Mouse (Mus musculus) CH12.LX (cell line): Measurements from ENCODE around the gene Kcnk7. TPM values are rescaled to one million over a fixed set of nuclear protein-coding genes. Genes with fewer than 3 reads are reported as not detected.

Source experiments
- DNase-seq: peaks from one replicate; pipeline ENCODE4 v3.0.0-alpha.2; 2013; ENCODE audit errors: extremely low read depth
- H3K27ac ChIP-seq: 2 replicates; pipeline ENCODE4 v1.5.1; 2012; ENCODE audit warnings: low read depth, mild to moderate bottlenecking, control low read depth, moderate library complexity; ENCODE audit not compliant: insufficient read depth
- H3K27me3 ChIP-seq: replicated peaks from 2 replicates; pipeline ENCODE3; 2012; ENCODE audit warnings: inconsistent platforms
- H3K36me3 ChIP-seq, 2 experiments: replicated peaks in 1 of 2; 2 replicates each; pipeline versions ENCODE3 to v1.6.1; 2012; ENCODE audit warnings: inconsistent platforms in 1 of 2, low read length in 1 of 2, mild to moderate bottlenecking in 1 of 2, mixed read lengths in 1 of 2, moderate library complexity in 1 of 2; ENCODE audit not compliant: control insufficient read depth in 1 of 2, insufficient read depth in 1 of 2
- H3K4me1 ChIP-seq, 2 experiments: 2 replicates each; pipeline ENCODE4 v1.6.1; 2012; ENCODE audit warnings: inconsistent platforms in 1 of 2, moderate library complexity in 1 of 2; ENCODE audit not compliant: insufficient read depth in 2 of 2, control insufficient read depth in 1 of 2
- H3K4me2 ChIP-seq: 2 replicates; pipeline ENCODE4 v1.6.1; 2012; ENCODE audit warnings: low read depth, mild to moderate bottlenecking, control low read depth; ENCODE audit not compliant: poor library complexity, insufficient read depth, severe bottlenecking
- H3K4me3 ChIP-seq, 3 experiments: fragments of 150-350 bp in 1 of 3; sonication (generic) in 1 of 3; replicated peaks in 1 of 3; 2 replicates each; pipeline versions ENCODE3 to v1.5.1; 2011 to 2012; ENCODE audit warnings: low read depth in 2 of 3, low read length in 2 of 3, mild to moderate bottlenecking in 2 of 3, moderate library complexity in 2 of 3, control low read depth in 1 of 3, improper control_type of control experiment in 1 of 3, inconsistent platforms in 1 of 3, mixed read lengths in 1 of 3; ENCODE audit not compliant: poor library complexity in 1 of 3
- H3K79me2 ChIP-seq: replicated peaks from 2 replicates; pipeline ENCODE4 v1.6.1; 2012; ENCODE audit warnings: mild to moderate bottlenecking, moderate library complexity; ENCODE audit not compliant: control insufficient read depth, poor library complexity, insufficient read depth, severe bottlenecking; ENCODE audit errors: extremely low read depth
- H3K9ac ChIP-seq: 2 replicates; pipeline ENCODE4 v1.6.1; 2012; ENCODE audit warnings: low read depth, mild to moderate bottlenecking, control low read depth, moderate library complexity; ENCODE audit not compliant: insufficient read depth
- H3K9me3 ChIP-seq: replicated peaks from 2 replicates; pipeline ENCODE3; 2012; ENCODE audit warnings: low read length, inconsistent platforms, mixed read lengths
- BHLHE40 ChIP-seq: IDR thresholded peaks from 2 replicates; pipeline ENCODE4 v1.6.1; 2011; ENCODE audit warnings: mild to moderate bottlenecking, low read depth, low read length, improper control_type of control experiment
- EP300 ChIP-seq: IDR thresholded peaks from 2 replicates; pipeline ENCODE4 v1.6.1; 2011; ENCODE audit warnings: low read length, improper control_type of control experiment
- GABPA ChIP-seq: IDR thresholded peaks from 2 replicates; pipeline ENCODE4 v1.6.1; 2012; ENCODE audit warnings: low read depth, low read length, improper control_type of control experiment, inconsistent platforms; ENCODE audit not compliant: insufficient replicate concordance
- HCFC1 ChIP-seq: IDR thresholded peaks from 2 replicates; pipeline ENCODE4 v1.6.1; 2012; ENCODE audit warnings: low read depth, mild to moderate bottlenecking, inconsistent platforms, low read length, improper control_type of control experiment
- MAX ChIP-seq: IDR thresholded peaks from 2 replicates; pipeline ENCODE4 v1.6.1; 2011; ENCODE audit warnings: low read length, improper control_type of control experiment
- MAZ ChIP-seq: IDR thresholded peaks from 2 replicates; pipeline ENCODE4 v1.6.1; 2012; ENCODE audit warnings: low read depth, mild to moderate bottlenecking, inconsistent platforms, low read length, improper control_type of control experiment, moderate library complexity
- MXI1 ChIP-seq: IDR thresholded peaks from 2 replicates; pipeline ENCODE4 v1.6.1; 2011; ENCODE audit warnings: mild to moderate bottlenecking, low read depth, low read length, improper control_type of control experiment
- MYC ChIP-seq: IDR thresholded peaks from 2 replicates; pipeline ENCODE4 v1.6.1; 2011; ENCODE audit warnings: low read depth, mild to moderate bottlenecking, improper control_type of control experiment, low read length
- NRF1 ChIP-seq: IDR thresholded peaks from 2 replicates; pipeline ENCODE4 v1.6.1; 2014; ENCODE audit warnings: low read depth, mild to moderate bottlenecking, inconsistent platforms, low read length, improper control_type of control experiment, moderate library complexity
- RAD21 ChIP-seq: IDR thresholded peaks from 2 replicates; pipeline ENCODE4 v1.6.1; 2011; ENCODE audit warnings: low read depth, mild to moderate bottlenecking, low read length, improper control_type of control experiment, moderate library complexity
- SIN3A ChIP-seq: IDR thresholded peaks from 2 replicates; pipeline ENCODE4 v1.6.1; 2012; ENCODE audit warnings: low read length, improper control_type of control experiment, inconsistent platforms
- SMC3 ChIP-seq: IDR thresholded peaks from 2 replicates; pipeline ENCODE4 v1.6.1; 2011; ENCODE audit warnings: low read depth, low read length, improper control_type of control experiment
- TBP ChIP-seq: conservative IDR thresholded peaks from 2 replicates; pipeline ENCODE4 v1.6.1; 2011; ENCODE audit warnings: low read depth, low read length, improper control_type of control experiment
- USF1 ChIP-seq: IDR thresholded peaks from 2 replicates; pipeline ENCODE4 v1.6.1; 2014; ENCODE audit warnings: low read depth, mild to moderate bottlenecking, inconsistent platforms, low read length, improper control_type of control experiment
- USF2 ChIP-seq: conservative IDR thresholded peaks from 2 replicates; pipeline ENCODE4 v1.6.1; 2011; ENCODE audit warnings: low read depth, low read length, improper control_type of control experiment
- ZKSCAN1 ChIP-seq: IDR thresholded peaks from 2 replicates; pipeline ENCODE4 v1.6.1; 2012; ENCODE audit warnings: low read depth, inconsistent platforms, low read length, improper control_type of control experiment, borderline replicate concordance
- ZNF384 ChIP-seq: IDR thresholded peaks from 2 replicates; pipeline ENCODE4 v1.6.1; 2012; ENCODE audit warnings: low read depth, low read length, improper control_type of control experiment, inconsistent platforms
- dilution Hi-C: fragments of 300-500 bp; cut with MboI; formaldehyde crosslinking; loops from 2 replicates; pipeline ENCODE4 v1.14.3; 2020; ENCODE audit warnings: low sequenced_read_pairs; ENCODE audit not compliant: extremely low pct_unique_long_range_greater_than_20kb, extremely low pct_ligation_motif_present
- in situ Hi-C: fragments of 300-500 bp; cut with MboI; formaldehyde crosslinking; loops from 3 replicates; pipeline ENCODE4 v1.14.3; 2019; ENCODE audit warnings: low sequenced_read_pairs, low pct_ligation_motif_present, low pct_unique_long_range_greater_than_20kb, mixed read lengths
- polyA plus RNA-seq: library from polyadenylated mRNA; unstranded; fragments of >175 nt; gene quantifications from 2 replicates; pipeline ENCODE4 v1.2.1, GENCODE M21; 2012; ENCODE audit warnings: low read depth; ENCODE audit not compliant: insufficient read length
- total RNA-seq, 2 experiments: library from RNA; depleted of rRNA; stranded (reverse); fragments of 300-350 nt in 1 of 2; fragments of >200 nt in 1 of 2; gene quantifications; 2 replicates each; pipeline ENCODE4 v1.2.3; 2012 to 2014

Gene Kcnk7
- total and polyA plus RNA-seq, 3 experiments, result 0.30 TPM; not detected in 2

- H3K9me3 ChIP-seq, result no peaks in the 10 kb centered on the region
- no peaks in the 10 kb centered on the region for H3K79me2 ChIP-seq
- in situ Hi-C loops, result no loop called here
- peak overlapping the region; percentile 2; the same call in 1 of the 2 replicates for H3K4me2 ChIP-seq
- H3K27ac ChIP-seq, result no peak overlapping the region
- H3K27me3 ChIP-seq, result peaks cover 45% of the 10 kb centered on the region
- dilution Hi-C loops, result no loop called here
- peaks cover 22 to 29% of the 10 kb centered on the region in 2 experiments for H3K4me1 ChIP-seq
- no peak overlapping the region for H3K4me3 ChIP-seq
- DNase-seq, result peak; percentile 39
- H3K36me3 ChIP-seq, result no peaks in the 10 kb centered on the region
- H3K9ac ChIP-seq, result no peak overlapping the region
- peak; percentile 51 for TF ChIP-seq BHLHE40
- TF ChIP-seq USF1, result peak; percentile 66
- TF ChIP-seq MAZ, result no peak
- peak; percentile 56 for TF ChIP-seq USF2
- no peak for TF ChIP-seq EP300
- no peak for TF ChIP-seq NRF1
- 0 out of 2 replicates have a peak, but pooled peaks have one; percentile 19 for TF ChIP-seq HCFC1
- no peak for TF ChIP-seq GABPA
- TF ChIP-seq MXI1, result no peak; the same call in 1 of the 2 replicates
Measured at GRCm38 (mm10) chr19:5746907-5747363, 42.8 kb downstream of the Kcnk7 start.

- no peak overlapping the region for H3K27ac ChIP-seq
- H3K27me3 ChIP-seq, result peaks cover 60% of the 10 kb centered on the region
- H3K4me3 ChIP-seq, result no peak overlapping the region
- in situ Hi-C loops (no loop called here), dilution Hi-C loops (no loop called here)
- peaks cover 13 to 23% of the 10 kb centered on the region in 2 experiments for H3K4me1 ChIP-seq
- H3K9me3 ChIP-seq, result no peaks in the 10 kb centered on the region
- TF ChIP-seq MAZ, result no peak
- no peak for TF ChIP-seq SMC3
- TF ChIP-seq TBP, result no peak
- TF ChIP-seq ZNF384, result no peak
- no peak for TF ChIP-seq SIN3A
- no peak for TF ChIP-seq MAX
- TF ChIP-seq ZKSCAN1, result no peak
- no peak for TF ChIP-seq MYC
- no peak for TF ChIP-seq RAD21
- TF ChIP-seq, all 38 proteins: peak for 0
- no peak overlapping the region for H3K9ac ChIP-seq
- no peak for DNase-seq
- no peak overlapping the region for H3K4me2 ChIP-seq
- no peaks in the 10 kb centered on the region for H3K79me2 ChIP-seq
- H3K36me3 ChIP-seq, result no peaks in the 10 kb centered on the region
Measured at GRCm38 (mm10) chr19:5749476-5749875, 45.3 kb downstream of the Kcnk7 start.
